Mouse (Mus musculus): Measurements from ENCODE around the gene Aurkaip1. TPM values are rescaled to one million over a fixed set of nuclear protein-coding genes. Genes with fewer than 3 reads are reported as not detected.
A peak's percentile ranks its signal among the peaks of the same experiment; 100 is the strongest.

The Aurkaip1 gene
- polyA plus RNA-seq, 1 experiment from 2014 or later: 170 TPM

- WGBS: 2% methylated on average over 69 of the region's 69 CpGs
- peaks cover 18% of the 10 kb centered on the region for H3K36me3 ChIP-seq (replicated peaks)
- H3K4me1 ChIP-seq: peaks cover 33% of the 10 kb centered on the region
- peaks cover 6% of the 10 kb centered on the region for H3K27me3 ChIP-seq (replicated peaks; ENCODE audit: low read depth, poor library complexity, severe bottlenecking)
- peak; percentile 69 for DNase-seq (ENCODE audit: low spot score)
- H3K27ac ChIP-seq (replicated peaks): peak overlapping the region; percentile 83
- no peaks in the 10 kb centered on the region for H3K9me3 ChIP-seq
- H3K4me3 ChIP-seq: peak overlapping the region; percentile 87
Measured at GRCm38 (mm10) chr4:155847591-155848352, 16.7 kb downstream of the Aurkaip1 start.

DNA sequence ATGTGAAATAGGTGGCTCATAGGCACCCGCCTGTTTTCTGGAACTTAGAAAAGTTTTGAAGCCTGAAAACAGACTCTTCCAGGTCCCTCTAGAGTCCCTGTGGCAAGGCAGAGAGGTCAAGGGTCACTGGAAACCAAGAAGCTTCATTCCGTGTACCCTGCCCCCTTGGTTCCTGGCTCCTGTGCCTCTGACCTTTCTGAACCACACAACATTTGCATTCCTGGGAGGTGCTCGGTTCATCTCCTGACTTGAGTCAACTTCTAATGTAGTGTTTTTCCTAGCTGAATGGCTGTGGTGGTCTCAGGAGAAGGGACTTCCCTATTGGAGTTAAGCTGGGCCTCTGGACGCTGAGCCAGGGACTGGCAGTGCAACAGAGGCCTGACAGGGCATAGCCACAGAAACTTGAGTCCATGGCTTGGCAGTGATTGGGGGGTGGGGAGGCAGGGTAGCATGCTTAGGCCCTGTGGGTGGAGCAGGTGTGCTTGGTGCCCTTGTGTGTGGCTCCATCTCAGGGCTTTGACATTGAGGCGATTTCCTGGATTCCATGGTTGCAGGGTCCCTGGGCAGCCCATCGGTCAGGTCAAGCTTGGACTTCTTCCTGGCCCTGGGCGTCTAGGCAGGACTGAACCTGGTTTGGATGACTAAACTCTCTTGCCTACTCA, 17.5 kb downstream of the Aurkaip1 start:
- WGBS: 51% methylated on average over 7 of the region's 7 CpGs
- H3K9me3 ChIP-seq: no peaks in the 10 kb centered on the region
- peak overlapping the region; percentile 83; the same call in 1 of the 2 replicates for H3K27ac ChIP-seq (replicated peaks)
- H3K36me3 ChIP-seq (replicated peaks): peaks cover 18% of the 10 kb centered on the region
- no peak for DNase-seq (ENCODE audit: low spot score)
- peaks cover 33% of the 10 kb centered on the region for H3K4me1 ChIP-seq
- H3K27me3 ChIP-seq (replicated peaks; ENCODE audit: low read depth, poor library complexity, severe bottlenecking): no peaks in the 10 kb centered on the region
- peak overlapping the region; percentile 87 for H3K4me3 ChIP-seq

DNA sequence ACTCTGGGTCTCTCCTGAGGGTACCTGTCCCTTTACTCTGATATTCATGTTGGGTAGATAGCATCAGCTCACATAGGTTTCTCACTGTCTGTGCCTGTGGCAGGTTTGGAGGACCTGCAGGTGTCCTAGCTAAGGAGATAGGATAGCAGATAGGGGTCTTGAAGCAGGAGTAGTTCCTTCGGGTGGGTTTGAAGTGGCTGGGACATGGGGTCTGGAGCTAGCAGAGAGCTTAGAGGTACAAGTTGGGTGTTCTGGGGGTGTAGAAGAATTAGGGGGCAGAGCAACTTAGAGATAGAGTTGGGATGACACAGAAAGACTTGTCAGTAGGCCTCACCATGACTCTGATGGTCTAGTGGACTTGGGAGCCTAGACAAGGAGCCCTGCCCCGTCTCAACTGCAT, 18.3 kb downstream of the Aurkaip1 start:
- 89% methylated on average over 2 of the region's 2 CpGs for WGBS
- H3K27me3 ChIP-seq (replicated peaks; ENCODE audit: low read depth, poor library complexity, severe bottlenecking): no peaks in the 10 kb centered on the region
- peaks cover 33% of the 10 kb centered on the region for H3K4me1 ChIP-seq
- H3K4me3 ChIP-seq: no peak overlapping the region; the same call in 1 of the 2 replicates
- H3K27ac ChIP-seq (replicated peaks): no peak overlapping the region
- DNase-seq (ENCODE audit: low spot score): no peak
- peaks cover 21% of the 10 kb centered on the region for H3K36me3 ChIP-seq (replicated peaks)
- no peaks in the 10 kb centered on the region for H3K9me3 ChIP-seq

DNA sequence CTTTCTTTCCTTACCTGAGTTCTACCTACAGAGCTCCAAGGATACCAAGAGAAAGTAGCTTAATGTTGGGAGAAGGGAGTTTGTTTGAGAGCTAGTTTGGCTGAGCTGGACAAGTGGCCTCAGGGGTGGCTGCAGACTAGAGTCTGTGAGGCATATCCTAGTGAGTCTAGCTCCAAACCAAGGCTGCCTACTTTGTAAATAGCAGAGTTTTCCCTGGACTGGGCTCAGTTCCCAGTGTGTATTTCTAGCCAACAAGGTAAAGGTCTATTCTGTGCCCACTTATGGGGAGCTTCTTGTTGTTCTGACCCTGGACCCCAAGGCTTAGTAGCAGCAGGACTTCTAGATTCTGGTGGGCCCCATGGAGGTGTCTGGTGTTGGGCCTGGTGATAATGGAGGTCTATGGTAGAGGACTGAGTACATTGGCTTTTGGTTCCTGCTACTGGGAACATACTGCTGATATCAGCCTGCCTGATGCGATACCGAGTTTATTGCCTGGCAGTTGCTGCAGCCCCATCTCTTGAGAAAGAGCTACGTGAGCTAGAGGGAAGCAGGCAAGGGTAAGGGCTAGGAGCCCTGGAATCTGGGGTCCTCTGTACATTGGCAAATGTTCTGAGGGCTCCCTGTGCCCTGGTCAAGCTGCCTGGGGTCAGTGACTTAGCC, 18.9 kb downstream of the Aurkaip1 start:
- Histone ChIP-seq H3K9me3 (no peaks in the 10 kb centered on the region), H3K4me1 (peaks cover 33% of the 10 kb centered on the region), H3K36me3 (replicated peaks) (peaks cover 26% of the 10 kb centered on the region), H3K4me3 (no peak overlapping the region; the same call in 1 of the 2 replicates), H3K27me3 (replicated peaks; ENCODE audit: low read depth, poor library complexity, severe bottlenecking) (no peaks in the 10 kb centered on the region), H3K27ac (replicated peaks) (no peak overlapping the region)
- no peak for DNase-seq (ENCODE audit: low spot score)
- 91% methylated on average over 3 of the region's 3 CpGs for WGBS

DNA sequence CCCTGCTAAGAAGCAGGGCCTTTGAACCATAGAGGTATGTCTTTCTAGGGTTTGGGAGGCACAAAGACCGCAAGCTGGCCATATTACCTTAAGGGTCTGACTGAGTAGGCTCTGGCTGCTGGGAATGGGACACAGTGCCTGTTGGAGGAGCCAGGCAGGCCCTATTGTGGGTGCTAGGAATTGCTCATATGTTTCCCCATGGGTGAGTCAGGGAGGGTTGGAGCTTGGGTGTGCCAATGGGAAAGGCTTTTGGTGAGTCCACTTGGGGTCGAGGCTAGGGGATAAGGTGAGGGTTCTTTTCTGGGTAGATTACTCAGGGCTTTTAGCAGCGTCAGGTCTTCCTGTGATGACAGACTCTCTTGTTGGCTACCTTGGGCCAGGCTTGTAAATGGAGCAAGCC, 20.3 kb downstream of the Aurkaip1 start:
- Histone ChIP-seq H3K4me3 (no peak overlapping the region), H3K27me3 (replicated peaks; ENCODE audit: low read depth, poor library complexity, severe bottlenecking) (no peaks in the 10 kb centered on the region), H3K9me3 (no peaks in the 10 kb centered on the region), H3K36me3 (replicated peaks) (peaks cover 40% of the 10 kb centered on the region), H3K4me1 (peaks cover 32% of the 10 kb centered on the region), H3K27ac (replicated peaks) (no peak overlapping the region)
- no peak for DNase-seq (ENCODE audit: low spot score)
- WGBS: 92% methylated on average over 3 of the region's 3 CpGs

DNA sequence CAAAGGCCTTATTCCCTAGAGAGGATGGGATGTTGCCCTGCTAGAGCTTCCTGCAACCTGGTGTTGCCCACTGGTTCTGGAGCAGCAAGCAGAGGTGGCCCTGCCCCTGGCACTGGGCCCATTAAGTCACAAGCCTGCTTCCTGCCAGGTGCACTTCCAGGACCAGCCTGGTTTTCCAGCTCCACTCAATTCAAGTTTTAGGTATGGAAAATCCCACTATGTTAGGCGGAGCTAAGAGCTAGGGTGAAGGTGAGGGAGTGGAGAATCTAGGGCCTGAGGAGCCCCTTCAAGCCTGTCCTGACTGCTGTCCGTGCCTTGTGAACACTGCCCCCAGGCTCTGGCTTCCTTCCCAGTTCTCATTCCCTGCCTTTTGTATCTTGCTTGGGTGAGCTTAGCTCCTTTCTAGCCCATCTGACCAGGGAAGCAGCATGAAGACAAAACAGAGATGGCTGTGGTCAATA, 20.9 kb downstream of the Aurkaip1 start:
- peaks cover 26% of the 10 kb centered on the region for H3K4me1 ChIP-seq
- WGBS: 84% methylated on average over 2 of the region's 2 CpGs
- H3K36me3 ChIP-seq (replicated peaks): peaks cover 46% of the 10 kb centered on the region
- DNase-seq (ENCODE audit: low spot score): no peak
- no peaks in the 10 kb centered on the region for H3K27me3 ChIP-seq (replicated peaks; ENCODE audit: low read depth, poor library complexity, severe bottlenecking)
- no peak overlapping the region for H3K4me3 ChIP-seq
- no peak overlapping the region for H3K27ac ChIP-seq (replicated peaks)
- H3K9me3 ChIP-seq: no peaks in the 10 kb centered on the region

DNA sequence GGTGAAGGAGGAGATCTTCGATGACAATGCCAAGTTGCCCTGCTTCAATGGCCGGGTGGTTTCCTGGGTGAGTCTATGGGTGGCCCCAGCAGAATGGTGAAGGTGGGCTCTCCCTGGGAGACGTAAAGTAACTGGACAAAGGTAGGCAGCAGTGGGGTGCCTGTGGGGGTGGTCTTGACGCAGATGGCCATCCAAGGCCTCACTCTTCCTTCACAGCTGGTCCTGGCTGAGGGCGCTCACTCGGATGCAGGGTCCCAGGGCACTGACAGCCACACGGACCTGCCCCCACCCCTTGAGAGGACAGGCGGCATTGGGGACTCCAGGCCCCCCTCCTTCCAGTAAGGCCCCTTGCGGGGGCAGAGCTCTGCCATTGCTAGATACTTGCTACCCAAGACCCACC, 22.3 kb downstream of the Aurkaip1 start:
- Histone ChIP-seq H3K9me3 (no peaks in the 10 kb centered on the region), H3K4me1 (peaks cover 16% of the 10 kb centered on the region), H3K4me3 (no peak overlapping the region), H3K27me3 (replicated peaks; ENCODE audit: low read depth, poor library complexity, severe bottlenecking) (no peaks in the 10 kb centered on the region), H3K27ac (replicated peaks) (no peak overlapping the region), H3K36me3 (replicated peaks) (peaks cover 61% of the 10 kb centered on the region)
- DNase-seq (ENCODE audit: low spot score): no peak
- WGBS: 87% methylated on average over 9 of the region's 9 CpGs

- no peaks in the 10 kb centered on the region for H3K9me3 ChIP-seq
- H3K4me1 ChIP-seq: 0 out of 2 replicates have a peak, but pooled peaks cover 3% of the 10 kb centered on the region
- no peaks in the 10 kb centered on the region for H3K27me3 ChIP-seq (replicated peaks; ENCODE audit: low read depth, poor library complexity, severe bottlenecking)
- H3K27ac ChIP-seq (replicated peaks): no peak overlapping the region
- no peak overlapping the region for H3K4me3 ChIP-seq
- peaks cover 76% of the 10 kb centered on the region for H3K36me3 ChIP-seq (replicated peaks)
- DNase-seq (ENCODE audit: low spot score): no peak
- 96% methylated on average over 12 of the region's 12 CpGs for WGBS
Measured at GRCm38 (mm10) chr4:155854991-155855390, 23.9 kb downstream of the Aurkaip1 start.

DNA sequence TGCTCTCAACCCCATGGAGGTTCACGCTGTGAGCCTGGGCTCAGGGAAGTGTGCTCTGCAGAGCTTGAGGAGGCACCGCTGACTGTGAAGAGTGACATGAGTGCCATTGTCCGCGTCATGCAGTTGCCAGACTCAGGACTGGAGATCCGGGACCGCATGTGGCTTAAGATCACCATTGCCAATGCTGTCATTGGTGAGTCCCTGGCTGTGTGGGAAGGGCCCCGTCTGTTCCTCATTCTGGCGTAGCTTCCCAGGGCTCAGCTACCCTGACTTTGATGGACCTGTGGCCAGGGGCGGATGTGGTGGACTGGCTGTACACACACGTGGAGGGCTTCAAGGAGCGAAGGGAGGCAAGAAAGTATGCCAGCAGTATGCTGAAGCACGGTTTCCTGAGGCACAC, 25.0 kb downstream of the Aurkaip1 start:
- H3K27me3 ChIP-seq (replicated peaks; ENCODE audit: low read depth, poor library complexity, severe bottlenecking): no peaks in the 10 kb centered on the region
- H3K4me3 ChIP-seq: no peak overlapping the region
- H3K27ac ChIP-seq (replicated peaks): no peak overlapping the region
- no peaks in the 10 kb centered on the region for H3K9me3 ChIP-seq
- 0 out of 2 replicates have a peak, but pooled peaks cover 3% of the 10 kb centered on the region for H3K4me1 ChIP-seq
- H3K36me3 ChIP-seq (replicated peaks): peaks cover 84% of the 10 kb centered on the region
- DNase-seq (ENCODE audit: low spot score): no peak
- 91% methylated on average over 12 of the region's 12 CpGs for WGBS

DNA sequence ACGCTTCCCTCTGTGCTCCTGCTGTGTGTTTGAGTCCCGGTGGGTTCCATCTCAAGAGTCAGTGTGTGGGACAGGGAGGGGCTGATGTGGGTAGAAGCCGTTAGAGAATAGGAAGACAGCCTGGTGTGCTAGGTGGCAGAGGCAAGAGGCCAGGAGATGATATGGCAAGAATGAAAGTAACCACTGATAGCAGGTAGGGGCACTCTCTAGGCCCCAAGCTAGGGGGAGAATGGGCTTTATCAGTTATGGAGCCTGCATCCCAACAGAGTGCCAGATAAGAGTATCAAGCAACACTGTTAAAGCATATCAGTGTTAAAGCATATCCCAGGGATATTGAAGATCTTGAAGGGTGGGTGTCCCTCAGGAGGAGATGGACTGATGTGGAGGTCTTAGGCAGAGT, 25.8 kb downstream of the Aurkaip1 start:
- H3K36me3 ChIP-seq (replicated peaks): peaks cover 90% of the 10 kb centered on the region
- WGBS: 90% methylated on average over 3 of the region's 3 CpGs

GRCm38 (mm10) chr4:155859318-155859717, 28.2 kb downstream of the Aurkaip1 start:
- Histone ChIP-seq H3K27me3 (replicated peaks; ENCODE audit: low read depth, poor library complexity, severe bottlenecking) (no peaks in the 10 kb centered on the region), H3K36me3 (replicated peaks) (peaks cover 75% of the 10 kb centered on the region), H3K4me1 (no peaks in the 10 kb centered on the region), H3K27ac (replicated peaks) (no peak overlapping the region), H3K4me3 (no peak overlapping the region), H3K9me3 (no peaks in the 10 kb centered on the region)
- WGBS: 20% methylated on average over 13 of the region's 13 CpGs
- DNase-seq (ENCODE audit: low spot score): peak; percentile 92

More for the DNA sequence above, 25.8 kb downstream of the Aurkaip1 start:
- Histone ChIP-seq H3K4me1 (no peaks in the 10 kb centered on the region), H3K27ac (replicated peaks) (no peak overlapping the region), H3K4me3 (0 out of 2 replicates have a peak overlapping the region, but pooled peaks have one; percentile 6), H3K27me3 (replicated peaks; ENCODE audit: low read depth, poor library complexity, severe bottlenecking) (no peaks in the 10 kb centered on the region), H3K9me3 (no peaks in the 10 kb centered on the region)
- no peak for DNase-seq (ENCODE audit: low spot score)

DNA sequence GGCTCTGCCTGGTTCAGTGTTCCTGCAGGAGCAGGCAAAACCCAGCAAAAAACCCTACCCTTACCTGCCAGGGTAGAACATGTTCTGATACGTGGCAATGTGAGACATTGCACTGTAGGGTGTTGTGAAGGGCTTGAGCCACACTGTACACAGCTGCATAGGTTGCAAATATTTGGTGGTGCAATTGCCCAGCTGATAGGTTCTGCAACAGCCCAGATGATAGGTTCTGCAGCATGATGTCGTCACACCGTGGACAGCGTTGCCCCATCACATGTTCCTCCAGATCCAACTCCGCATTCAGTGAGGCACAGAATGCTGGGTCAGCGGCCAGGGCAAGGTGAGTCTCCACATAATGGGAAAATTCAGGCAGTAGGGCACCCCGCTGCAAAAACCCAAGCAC, 30.7 kb downstream of the Aurkaip1 start:
- H3K36me3 ChIP-seq (replicated peaks): peaks cover 75% of the 10 kb centered on the region
- no peaks in the 10 kb centered on the region for H3K9me3 ChIP-seq
- H3K4me3 ChIP-seq: no peak overlapping the region
- H3K4me1 ChIP-seq: no peaks in the 10 kb centered on the region
- H3K27ac ChIP-seq (replicated peaks): no peak overlapping the region
- no peaks in the 10 kb centered on the region for H3K27me3 ChIP-seq (replicated peaks; ENCODE audit: low read depth, poor library complexity, severe bottlenecking)
- WGBS: 91% methylated on average over 7 of the region's 7 CpGs
- no peak for DNase-seq (ENCODE audit: low spot score)
